Mouse (Mus musculus): ENCODE data around the gene Adarb2.

DNA sequence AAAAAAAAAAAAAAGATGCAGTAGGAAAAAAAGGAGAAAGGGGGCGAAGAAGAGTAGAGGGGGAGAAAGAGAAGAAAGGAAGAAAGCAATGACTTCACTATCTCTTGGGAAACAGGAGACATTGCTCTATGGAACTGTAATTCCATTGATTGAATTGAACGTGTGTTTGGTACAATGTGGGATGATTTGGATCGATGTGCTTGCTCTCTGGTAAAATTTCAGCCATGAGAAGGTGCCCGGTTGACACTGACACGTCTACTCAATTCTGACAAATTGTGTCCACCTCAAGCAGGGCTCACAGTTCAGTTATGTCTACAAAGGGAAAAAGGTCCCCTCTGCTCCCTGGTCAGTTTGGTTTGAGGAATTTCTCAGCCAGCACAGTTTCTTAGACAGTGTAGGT lies 495.8 kb downstream of the Adarb2 start:
- TF ChIP-seq CTCF (IDR thresholded peaks at IDR 0.05 in 2 of 3, conservative IDR thresholded peaks at IDR 0.05 in 1 of 3; ENCODE audit: control insufficient read depth in 1 of 3, insufficient read depth in 1 of 3, low read depth in 2 of 3, low read length in 3 of 3, poor library complexity in 1 of 3, severe bottlenecking in 1 of 3) (no peak), POLR2A (IDR thresholded peaks at IDR 0.05; ENCODE audit: control insufficient read depth in 1 of 2, insufficient read depth in 1 of 2, low read depth in 1 of 2, low read length in 2 of 2, poor library complexity in 1 of 2) (no peak), MXI1 (IDR thresholded peaks at IDR 0.05; ENCODE audit: low read depth, low read length) (no peak), BHLHE40 (IDR thresholded peaks at IDR 0.05; ENCODE audit: borderline replicate concordance, low read depth, low read length) (no peak), SMC3 (IDR thresholded peaks at IDR 0.05; ENCODE audit: low read depth, low read length) (no peak), TAL1 (IDR thresholded peaks at IDR 0.05; ENCODE audit: low read length) (no peak), ZKSCAN1 (IDR thresholded peaks at IDR 0.05; ENCODE audit: low read depth, low read length) (no peak), NRF1 (IDR thresholded peaks at IDR 0.05; ENCODE audit: insufficient read depth, low read depth, low read length, poor library complexity, severe bottlenecking) (no peak), EP300 (IDR thresholded peaks at IDR 0.05; ENCODE audit: low read depth in 1 of 2, low read length in 2 of 2) (no peak), RAD21 (IDR thresholded peaks at IDR 0.05; ENCODE audit: low read depth, low read length) (no peak), GATA1 (IDR thresholded peaks at IDR 0.05; ENCODE audit: low read depth, low read length) (no peak), ELF1 (IDR thresholded peaks at IDR 0.05; ENCODE audit: low read depth, low read length) (no peak)
